Mouse (Mus musculus) ES-E14 (cell line): ENCODE results near the gene Zc2hc1b. TPM values are rescaled to one million over a fixed set of nuclear protein-coding genes. Genes with fewer than 3 reads are reported as not detected.

Experiments
- DNase-seq: peaks from one replicate; pipeline ENCODE4 v3.0.0-alpha.2; 2013; ENCODE audit warnings: low read depth, low spot score
- H3K27ac ChIP-seq: 2 replicates; pipeline ENCODE4 v1.5.1; 2012; ENCODE audit warnings: low read depth, mild to moderate bottlenecking, low read length, moderate library complexity, mixed read lengths; ENCODE audit not compliant: poor library complexity, insufficient read depth, severe bottlenecking
- H3K36me3 ChIP-seq: 2 replicates; pipeline ENCODE4 v1.6.1; 2012; ENCODE audit warnings: mild to moderate bottlenecking, low read length, moderate library complexity, mixed read lengths; ENCODE audit not compliant: control insufficient read depth, poor library complexity, insufficient read depth, severe bottlenecking
- H3K4me1 ChIP-seq, 2 experiments: fragments of 150-350 bp in 1 of 2; sonication (generic) in 1 of 2; 2 replicates each; pipeline ENCODE4 v1.6.1; 2012; ENCODE audit warnings: low read length in 2 of 2, mild to moderate bottlenecking in 1 of 2, mixed read lengths in 1 of 2; ENCODE audit not compliant: control insufficient read depth in 2 of 2, insufficient read depth in 2 of 2, poor library complexity in 1 of 2
- H3K4me3 ChIP-seq, 2 experiments: fragments of 150-350 bp in 1 of 2; sonication (generic) in 1 of 2; 2 replicates each; pipeline ENCODE4 v1.5.1; 2012; ENCODE audit warnings: low read length in 2 of 2, low read depth in 1 of 2, mild to moderate bottlenecking in 1 of 2, mixed read lengths in 1 of 2; ENCODE audit not compliant: insufficient read depth in 1 of 2, poor library complexity in 1 of 2, severe bottlenecking in 1 of 2
- H3K9ac ChIP-seq: 2 replicates; pipeline ENCODE4 v1.6.1; 2012; ENCODE audit warnings: low read depth, mild to moderate bottlenecking, low read length, mixed read lengths; ENCODE audit not compliant: poor library complexity, insufficient read depth, severe bottlenecking
- H3K9me3 ChIP-seq: fragments of 150-350 bp; sonication (generic); 2 replicates; pipeline ENCODE4 v1.6.1; 2012; ENCODE audit warnings: low read depth, mild to moderate bottlenecking, low read length; ENCODE audit not compliant: control insufficient read depth, insufficient read depth
- CHD2 ChIP-seq: IDR thresholded peaks from 2 replicates; pipeline ENCODE4 v1.6.1; 2014; ENCODE audit warnings: mild to moderate bottlenecking, low read depth, low read length, inconsistent platforms
- HCFC1 ChIP-seq: IDR thresholded peaks from 2 replicates; pipeline ENCODE4 v1.6.1; 2012; ENCODE audit warnings: low read length, inconsistent platforms, borderline replicate concordance; ENCODE audit not compliant: insufficient read depth
- MAFK ChIP-seq: IDR thresholded peaks from 2 replicates; pipeline ENCODE4 v1.6.1; 2014; ENCODE audit warnings: mild to moderate bottlenecking, low read depth, low read length, inconsistent platforms; ENCODE audit not compliant: insufficient read depth
- ZC3H11A ChIP-seq: IDR thresholded peaks from 2 replicates; pipeline ENCODE4 v1.6.1; 2012; ENCODE audit warnings: low read depth, mild to moderate bottlenecking, inconsistent platforms, low read length, borderline replicate concordance
- ZNF384 ChIP-seq: IDR thresholded peaks from 2 replicates; pipeline ENCODE4 v1.6.1; 2012; ENCODE audit warnings: low read depth, low read length, inconsistent platforms
- in situ Hi-C, 2 experiments: fragments of 600-800 bp; cut with MboI; formaldehyde crosslinking; loops; one replicate each; pipeline ENCODE4 v1.15.1; 2025; ENCODE audit warnings: low sequenced_read_pairs in 2 of 2, inconsistent platforms in 1 of 2; ENCODE audit not compliant: unreplicated experiment in 2 of 2
- total RNA-seq: library from RNA; depleted of rRNA; stranded (reverse); fragments of 300-350 nt; gene quantifications from 2 replicates; pipeline ENCODE4 v1.2.3, GENCODE M21; 2012

Zc2hc1b gene
- total RNA-seq, 1 experiment = not detected

- H3K4me1 ChIP-seq = no peaks in the 10 kb centered on the region
- H3K9me3 ChIP-seq = no peaks in the 10 kb centered on the region
- DNase-seq = no peak
- in situ Hi-C loops = no loop called here
- peaks cover 10% of the 10 kb centered on the region; the same call in 1 of the 2 replicates for H3K36me3 ChIP-seq
- H3K27ac ChIP-seq = no peak overlapping the region
- TF ChIP-seq MAFK (no peak), ZC3H11A (no peak), HCFC1 (no peak), ZNF384 (no peak)
- H3K4me3 ChIP-seq = no peak overlapping the region
- no peak overlapping the region for H3K9ac ChIP-seq
Measured at GRCm38 (mm10) chr10:13175866-13176265, 2.0 kb downstream of the Zc2hc1b start.

GRCm38 (mm10) chr10:13172798-13173221, 5.0 kb downstream of the Zc2hc1b start:
- in situ Hi-C loops = no loop called here
- no peak for DNase-seq
- H3K36me3 ChIP-seq = no peaks in the 10 kb centered on the region; the same call in 1 of the 2 replicates
- no peak overlapping the region for H3K9ac ChIP-seq
- TF ChIP-seq CHD2 = no peak
- no peak for TF ChIP-seq MAFK
- TF ChIP-seq ZNF384 = no peak
- TF ChIP-seq ZC3H11A = no peak
- no peak for TF ChIP-seq HCFC1
- no peaks in the 10 kb centered on the region for H3K9me3 ChIP-seq
- no peak overlapping the region for H3K4me3 ChIP-seq
- no peak overlapping the region for H3K27ac ChIP-seq
- no peaks in the 10 kb centered on the region for H3K4me1 ChIP-seq

GRCm38 (mm10) chr10:13171461-13171860, 6.4 kb downstream of the Zc2hc1b start:
- H3K4me3 ChIP-seq = no peak overlapping the region
- TF ChIP-seq CHD2 (no peak), ZNF384 (no peak), ZC3H11A (no peak), MAFK (no peak), HCFC1 (no peak)
- DNase-seq = no peak
- in situ Hi-C loops = no loop called here
- H3K27ac ChIP-seq = no peak overlapping the region
- no peaks in the 10 kb centered on the region for H3K4me1 ChIP-seq
- H3K36me3 ChIP-seq = no peaks in the 10 kb centered on the region
- no peak overlapping the region for H3K9ac ChIP-seq
- no peaks in the 10 kb centered on the region for H3K9me3 ChIP-seq

- Histone ChIP-seq H3K36me3 (no peaks in the 10 kb centered on the region), H3K4me1 (no peaks in the 10 kb centered on the region), H3K9me3 (no peaks in the 10 kb centered on the region), H3K9ac (no peak overlapping the region), H3K27ac (no peak overlapping the region), H3K4me3 (no peak overlapping the region)
- TF ChIP-seq HCFC1 = no peak
- no peak for TF ChIP-seq CHD2
- TF ChIP-seq ZC3H11A = no peak
- no peak for TF ChIP-seq ZNF384
- TF ChIP-seq MAFK = no peak
- no peak for DNase-seq
- in situ Hi-C loops = no loop called here
Measured at GRCm38 (mm10) chr10:13170739-13171448, 6.9 kb downstream of the Zc2hc1b start.
